Mouse (Mus musculus) midbrain, postnatal 0 days (tissue): ENCODE measurements at regions not wholly inside any gene's neighbourhood (a gene's known extent, or its start where the extent isn't known, plus 50 kb on each side); places are given as distances from the start of the nearest gene placed in this dataset.

Experiments used
- ATAC-seq: fragments of 200-750 bp; cut with Nextera tagmentation; 2 replicates; pipeline ENCODE4 v1.8.0; 2017; ENCODE audit warnings: moderate number of reproducible peaks, mild to moderate bottlenecking, moderate TSS enrichment, moderate library complexity; ENCODE audit not compliant: low FRiP score
- DNase-seq: peaks from one replicate; pipeline ENCODE4 v3.0.0-alpha.2; 2015; ENCODE audit warnings: low spot score
- H3K27ac ChIP-seq: fragments of 300-500 bp; sonication (generic); 2 replicates; pipeline ENCODE4 v1.5.1; 2014; ENCODE audit warnings: low read depth, mild to moderate bottlenecking, low read length, mixed read lengths
- H3K27me3 ChIP-seq: fragments of 300-500 bp; sonication (generic); 2 replicates; pipeline ENCODE4 v1.6.1; 2014; ENCODE audit warnings: low read length, control low read depth, mixed read lengths; ENCODE audit not compliant: insufficient read depth
- H3K36me3 ChIP-seq: fragments of 300-500 bp; sonication (generic); 2 replicates; pipeline ENCODE4 v1.6.1; 2014; ENCODE audit warnings: low read length, control low read depth, mixed read lengths; ENCODE audit not compliant: insufficient read depth
- H3K4me1 ChIP-seq: fragments of 300-500 bp; sonication (generic); 2 replicates; pipeline ENCODE4 v1.6.1; 2014; ENCODE audit warnings: mild to moderate bottlenecking, control low read depth, antibody characterized with exemption, low read length, mixed read lengths; ENCODE audit not compliant: insufficient read depth
- H3K4me2 ChIP-seq: fragments of 300-500 bp; sonication (generic); 2 replicates; pipeline ENCODE4 v1.6.1; 2014; ENCODE audit warnings: low read depth, mild to moderate bottlenecking, low read length, mixed read lengths; ENCODE audit not compliant: poor library complexity, severe bottlenecking
- H3K4me3 ChIP-seq: fragments of 300-500 bp; sonication (generic); 2 replicates; pipeline ENCODE4 v1.5.1; 2014; ENCODE audit warnings: low read depth, mild to moderate bottlenecking, low read length, moderate library complexity
- H3K9ac ChIP-seq: fragments of 300-500 bp; sonication (generic); replicated peaks from 2 replicates; pipeline ENCODE4 v1.6.1; 2014; ENCODE audit warnings: mild to moderate bottlenecking, low read length, moderate library complexity, mixed read lengths; ENCODE audit not compliant: poor library complexity, severe bottlenecking
- H3K9me3 ChIP-seq: fragments of 300-500 bp; sonication (generic); 2 replicates; pipeline ENCODE4 v1.6.1; 2016; ENCODE audit warnings: low read length, control low read depth
- CTCF ChIP-seq: IDR thresholded peaks from 2 replicates; pipeline ENCODE4 v1.5.1; 2016; ENCODE audit warnings: antibody characterized with exemption, mild to moderate bottlenecking
- WGBS: fragments of 180-500 bp; shearing (Covaris S2); extraction: QIAGEN DNeasy Blood & Tissue Kit; methylation state at CpG from one replicate; pipeline ENCODE4 v1.1.7; 2014; 5-methylcytosine and 5-hydroxymethylcytosine counted together

DNA sequence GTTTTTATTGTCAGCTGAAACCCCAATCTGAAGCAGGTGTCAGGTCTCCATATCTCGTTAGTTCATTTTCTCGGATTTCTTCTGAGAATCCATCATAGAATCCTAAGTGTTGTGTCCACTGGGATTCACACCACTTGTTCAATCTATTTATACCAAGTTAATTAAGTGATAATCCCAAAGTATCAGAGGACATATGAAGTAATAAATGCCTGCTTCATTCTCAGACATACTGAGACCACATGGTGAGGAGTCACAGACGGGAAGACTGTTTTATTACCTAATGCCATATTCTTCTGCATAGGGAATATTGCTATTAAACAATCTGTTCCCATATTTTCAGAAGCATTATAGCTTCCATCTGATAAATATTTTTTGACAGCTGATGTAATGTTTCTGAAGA is 863.5 kb downstream of the Pdha2 start:
- no peak for TF ChIP-seq CTCF
- ATAC-seq (no peak), DNase-seq (peak; percentile 62)
- H3K4me1 ChIP-seq: no peaks in the 10 kb centered on the region
- no peak overlapping the region for H3K4me2 ChIP-seq
- H3K9ac ChIP-seq: no peak overlapping the region
- no peaks in the 10 kb centered on the region for H3K9me3 ChIP-seq
- H3K27me3 ChIP-seq: no peaks in the 10 kb centered on the region
- no peaks in the 10 kb centered on the region for H3K36me3 ChIP-seq
- H3K27ac ChIP-seq: no peak overlapping the region
- WGBS: 52% methylated on average over 3 of the region's 3 CpGs
- no peak overlapping the region for H3K4me3 ChIP-seq

DNA sequence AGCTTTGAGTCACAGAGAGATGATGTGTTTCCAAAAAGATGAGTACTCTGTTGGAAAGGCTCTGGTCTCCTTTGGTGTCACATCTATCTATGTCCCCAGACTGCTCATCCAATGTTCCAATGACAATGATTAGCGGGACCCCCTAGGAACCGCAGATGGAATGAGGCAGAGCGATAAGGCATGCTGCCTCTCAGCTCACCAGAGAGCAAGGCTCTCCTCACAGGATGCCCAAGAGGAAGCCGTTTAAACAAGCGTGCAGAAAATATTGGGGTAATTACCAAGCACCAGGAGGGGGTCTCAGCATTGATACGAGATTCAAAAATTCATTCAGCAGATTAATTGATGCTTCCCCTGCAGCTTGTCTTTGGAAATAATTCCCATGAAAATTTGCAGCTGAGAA is 871.5 kb downstream of the Pdha2 start:
- Histone ChIP-seq H3K36me3 (no peaks in the 10 kb centered on the region), H3K27me3 (no peaks in the 10 kb centered on the region), H3K4me2 (no peak overlapping the region), H3K4me3 (no peak overlapping the region), H3K9ac (no peak overlapping the region), H3K27ac (no peak overlapping the region), H3K4me1 (no peaks in the 10 kb centered on the region), H3K9me3 (no peaks in the 10 kb centered on the region)
- peak; percentile 43 for DNase-seq
- TF ChIP-seq CTCF: no peak
- peak; percentile 49; the same call in 1 of the 2 replicates for ATAC-seq
- WGBS: 41% methylated on average over 6 of the region's 6 CpGs

DNA sequence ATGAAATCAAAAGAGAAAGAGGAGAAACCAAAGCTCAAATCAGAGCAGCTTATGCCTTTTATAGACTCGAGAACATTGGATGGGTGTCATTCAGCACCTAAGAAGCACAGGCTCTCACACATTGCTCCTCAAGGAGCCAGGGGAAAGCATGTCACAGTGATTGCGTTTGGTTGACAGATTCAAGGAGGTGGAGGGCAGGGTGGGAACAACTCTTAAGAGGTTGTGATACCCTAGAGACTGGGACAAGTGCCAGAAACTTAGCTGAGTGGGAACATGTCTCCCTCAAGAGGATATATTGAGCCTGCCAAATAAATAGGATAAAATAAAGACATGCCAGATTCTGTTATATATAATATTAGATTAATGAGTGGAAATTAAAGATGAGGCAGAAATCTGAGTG is 898.4 kb downstream of the Pdha2 start:
- ATAC-seq: no peak

GRCm38 (mm10) chr3:140299364-140299763 is 912.8 kb downstream of the Pdha2 start:
- DNase-seq (no peak), ATAC-seq (no peak)
- Histone ChIP-seq H3K9ac (no peak overlapping the region), H3K4me3 (no peak overlapping the region), H3K36me3 (no peaks in the 10 kb centered on the region), H3K27ac (no peak overlapping the region), H3K9me3 (0 out of 2 replicates have a peak, but pooled peaks cover 2% of the 10 kb centered on the region), H3K4me2 (no peak overlapping the region), H3K27me3 (no peaks in the 10 kb centered on the region), H3K4me1 (no peaks in the 10 kb centered on the region)
- 92% methylated on average over 2 of the region's 2 CpGs for WGBS
- TF ChIP-seq CTCF: no peak

More for the DNA sequence above, 898.4 kb downstream of the Pdha2 start:
- no peak overlapping the region for H3K27ac ChIP-seq
- H3K36me3 ChIP-seq: no peaks in the 10 kb centered on the region
- no peak overlapping the region for H3K4me3 ChIP-seq
- no peak overlapping the region for H3K4me2 ChIP-seq
- no peak overlapping the region for H3K9ac ChIP-seq
- peak; percentile 41 for DNase-seq
- H3K27me3 ChIP-seq: no peaks in the 10 kb centered on the region
- 51% methylated on average over 2 of the region's 2 CpGs for WGBS
- H3K9me3 ChIP-seq: no peaks in the 10 kb centered on the region
- TF ChIP-seq CTCF: no peak
- no peaks in the 10 kb centered on the region for H3K4me1 ChIP-seq
